Mouse (Mus musculus): ENCODE results near the gene Hnrnpa3.

Hnrnpa3 gene

DNA sequence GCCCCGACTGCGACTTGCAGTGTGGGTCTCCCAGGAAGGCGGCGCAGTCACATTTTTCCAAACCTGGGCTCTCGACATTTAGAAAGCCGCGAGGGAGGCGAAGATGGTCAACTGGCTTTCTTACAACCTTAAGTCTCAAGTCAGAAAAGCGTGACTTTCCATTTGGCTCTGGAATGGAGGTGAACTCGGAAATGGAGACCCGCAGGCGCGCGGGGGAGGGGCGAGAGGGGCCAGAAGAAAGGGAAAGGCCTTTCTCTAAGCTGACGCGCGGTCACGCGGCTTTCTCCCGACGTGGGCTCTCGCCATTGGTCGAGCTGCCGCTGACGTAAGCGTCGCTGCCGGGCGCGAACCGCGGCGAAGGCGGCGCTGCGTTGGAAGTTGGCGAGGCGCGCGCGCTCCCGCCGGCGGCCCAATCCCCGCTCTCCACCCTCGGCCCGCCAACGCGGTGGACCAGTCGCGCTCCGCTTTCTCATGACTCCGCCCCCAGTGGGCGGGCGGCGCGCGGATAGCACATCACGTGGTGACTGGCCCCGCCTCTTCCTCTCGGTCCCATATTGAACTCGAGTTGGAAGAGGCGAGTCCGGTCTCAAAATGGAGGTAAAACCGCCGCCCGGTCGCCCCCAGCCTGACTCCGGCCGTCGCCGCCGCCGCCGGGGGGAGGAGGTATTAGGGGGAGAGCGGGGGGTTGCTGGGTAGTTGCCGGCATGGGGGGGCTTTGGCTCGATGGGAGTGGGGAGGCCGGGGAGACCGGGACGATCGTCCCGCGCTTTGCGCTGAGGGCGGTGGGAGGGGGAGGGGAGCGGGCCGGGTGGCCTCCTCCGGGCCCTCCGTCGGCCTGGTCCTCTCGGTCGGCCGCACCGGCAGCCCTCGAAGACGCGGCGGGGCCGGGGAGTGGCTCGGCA is at the start of gene Hnrnpa3:
TSS of gene Hnrnpa3 (plus strand) at position 535 of the 902 bp plus-strand sequence.
- DNase-seq (ENCODE audit: low read depth, low spot score): peak; percentile 98

DNA sequence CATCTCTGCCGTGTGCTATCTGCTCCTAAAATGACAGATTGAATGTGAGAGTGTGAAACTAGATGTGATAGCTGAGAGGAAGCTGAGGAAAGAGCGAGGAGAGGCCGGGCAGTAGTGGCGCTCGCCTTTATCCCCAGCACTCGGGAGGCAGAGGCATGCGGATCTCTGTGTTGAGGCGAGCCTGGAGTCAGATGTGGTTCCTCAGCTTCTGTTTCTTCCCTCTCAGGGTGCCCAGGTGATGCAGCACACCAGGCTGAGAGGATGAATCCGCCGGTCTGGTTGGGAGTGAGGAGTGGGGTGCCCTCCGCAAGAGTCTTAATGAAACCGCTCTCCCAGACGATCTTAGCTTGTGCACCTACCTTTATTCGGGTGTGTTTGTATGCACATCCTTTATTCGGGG is 49.1 kb upstream of the Hnrnpa3 start:
- DNase-seq (ENCODE audit: low read depth, low spot score): peak; percentile 33

DNA sequence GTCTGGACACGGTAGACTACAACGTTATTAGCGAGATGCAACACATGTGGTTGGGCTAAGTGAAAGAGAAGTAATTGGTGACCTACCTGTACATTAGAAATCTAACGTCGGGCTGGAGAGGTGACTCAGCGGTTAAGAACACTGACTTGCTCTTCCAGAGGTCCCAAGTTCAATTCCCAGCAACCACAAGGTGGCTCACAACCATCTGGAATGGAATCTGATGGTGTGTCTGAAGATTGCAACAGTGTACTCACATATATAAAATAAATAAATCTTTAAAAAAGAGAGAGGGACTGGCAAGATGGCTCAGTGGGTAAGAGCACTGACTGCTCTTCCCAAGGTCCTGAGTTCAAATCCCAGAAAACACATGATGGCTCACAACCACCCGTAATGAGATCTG is 48.5 kb upstream of the Hnrnpa3 start:
- peak; percentile 35 for DNase-seq (ENCODE audit: low read depth, low spot score)

DNA sequence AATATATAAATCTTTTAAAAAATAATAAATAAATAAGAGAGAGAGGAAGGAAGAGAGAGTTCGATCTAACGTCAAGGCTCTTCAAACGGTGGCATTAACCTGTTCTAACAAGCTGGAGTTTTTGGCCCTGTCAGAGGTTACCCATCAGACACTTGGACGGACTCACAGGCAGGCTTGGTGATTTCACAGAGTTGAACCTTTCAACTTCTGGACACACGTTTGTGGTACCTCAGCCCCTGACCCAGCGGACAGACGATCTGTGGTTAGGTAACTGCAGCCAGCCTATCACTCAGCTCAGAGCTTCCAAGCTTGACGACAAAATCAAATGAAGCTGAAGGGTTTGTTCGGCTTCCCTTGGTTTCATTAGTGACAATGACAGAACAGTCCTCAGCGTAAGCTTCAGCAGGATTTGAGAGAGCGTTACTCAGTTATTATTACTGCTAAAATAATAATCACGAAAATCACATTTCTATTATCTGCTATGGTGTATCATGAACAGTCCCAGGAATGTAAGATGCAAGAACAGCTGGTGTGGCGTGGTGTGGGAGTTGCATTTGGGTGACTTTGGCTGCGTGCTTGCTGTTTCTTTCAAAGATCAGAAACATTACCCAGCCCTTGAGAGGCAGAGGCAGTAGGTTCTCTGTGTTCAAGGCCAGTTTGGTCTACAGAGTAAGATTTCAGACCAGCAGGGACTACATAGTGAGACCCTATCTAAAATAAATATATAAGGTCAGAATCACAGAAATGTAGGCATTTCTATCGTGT is 47.8 kb upstream of the Hnrnpa3 start:
- no peak for DNase-seq (ENCODE audit: low read depth, low spot score)

DNA sequence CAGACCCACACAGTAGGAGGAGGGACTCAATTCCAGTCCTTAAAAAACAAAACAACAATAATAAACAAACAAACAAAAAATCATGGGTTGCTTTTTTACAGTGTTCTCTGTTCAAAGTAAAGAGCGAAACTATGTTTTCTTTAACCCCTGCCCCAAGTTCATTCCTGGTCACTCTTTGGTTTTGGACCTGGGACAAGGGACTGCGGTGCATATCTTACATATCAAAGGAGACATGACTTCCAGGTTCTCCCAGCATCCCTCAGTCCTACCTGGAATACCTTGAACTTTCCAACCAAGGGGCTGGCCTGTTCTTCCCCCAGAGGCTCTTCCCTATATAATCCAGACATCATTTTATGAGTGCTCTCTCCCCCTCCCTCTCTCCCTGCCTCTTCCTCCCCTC is 47.1 kb upstream of the Hnrnpa3 start:
- no peak for DNase-seq (ENCODE audit: low read depth, low spot score)

DNA sequence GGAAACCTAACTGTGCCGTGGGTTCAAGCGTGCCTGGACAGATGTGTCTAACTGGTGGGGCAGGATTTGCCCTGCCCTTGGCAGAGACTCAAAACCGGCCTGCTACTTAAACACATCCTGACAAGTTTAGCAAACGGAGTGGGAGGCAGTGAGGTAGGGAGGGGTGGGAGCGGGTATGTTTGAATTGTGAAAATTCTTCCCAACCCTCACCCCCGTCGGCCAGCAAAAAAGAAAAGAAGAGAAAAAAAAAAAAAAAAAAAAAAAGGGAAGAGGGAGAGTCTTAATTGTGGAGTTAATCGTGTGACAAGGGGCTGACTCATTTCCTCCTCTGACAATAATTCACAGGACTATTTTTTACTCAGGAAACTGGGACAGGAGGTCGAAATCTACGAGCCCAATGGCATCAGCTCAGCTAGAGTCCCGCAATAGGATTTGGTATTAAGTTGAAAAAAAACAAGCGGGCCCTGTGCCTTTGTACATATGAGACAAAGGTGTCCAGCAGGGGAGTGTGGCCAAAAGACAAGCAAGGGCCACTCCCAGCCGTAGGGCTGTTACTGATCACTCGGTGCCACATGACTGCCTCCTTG is 46.0 kb upstream of the Hnrnpa3 start:
- DNase-seq (ENCODE audit: low read depth, low spot score): no peak

DNA sequence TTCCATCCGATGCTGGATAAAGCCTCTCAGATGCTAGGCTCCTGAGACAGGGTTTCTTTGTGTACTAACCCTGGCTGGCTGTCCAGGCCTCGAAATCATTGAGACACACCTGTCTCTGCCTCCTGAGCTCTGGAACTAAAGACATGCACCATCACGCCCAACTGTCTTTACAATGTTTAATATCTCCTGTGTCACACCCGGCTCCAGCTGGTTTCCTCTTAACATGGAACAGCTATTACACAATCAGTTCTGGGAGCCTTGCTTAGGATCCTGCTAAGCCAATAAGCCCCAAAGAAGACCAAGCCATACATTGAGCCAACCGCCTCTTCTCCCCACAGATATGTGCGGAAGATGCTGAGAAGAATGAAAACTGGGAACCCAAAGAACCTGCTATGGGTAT is 44.5 kb upstream of the Hnrnpa3 start:
- DNase-seq (ENCODE audit: low read depth, low spot score): no peak

DNA sequence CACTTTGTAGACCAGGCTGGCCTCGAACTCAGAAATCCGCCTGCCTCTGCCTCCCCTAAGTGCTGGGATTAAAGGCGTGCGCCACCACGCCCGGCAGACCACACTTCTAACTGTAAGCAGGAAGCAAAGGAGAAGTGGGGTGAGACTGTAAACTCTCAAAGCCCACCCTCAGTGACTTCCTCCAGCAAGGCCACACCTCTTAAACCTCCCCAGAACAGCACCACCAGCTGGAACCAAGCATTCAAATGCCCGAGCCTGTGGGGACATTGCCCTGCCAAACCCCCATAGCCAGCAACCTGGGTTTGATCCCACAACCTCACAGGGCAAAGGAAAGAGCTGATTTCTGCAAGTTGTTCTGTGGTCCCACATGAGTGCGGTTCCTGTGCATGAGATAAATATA is 42.1 kb upstream of the Hnrnpa3 start:
- peak; percentile 75 for DNase-seq (ENCODE audit: low read depth, low spot score)

DNA sequence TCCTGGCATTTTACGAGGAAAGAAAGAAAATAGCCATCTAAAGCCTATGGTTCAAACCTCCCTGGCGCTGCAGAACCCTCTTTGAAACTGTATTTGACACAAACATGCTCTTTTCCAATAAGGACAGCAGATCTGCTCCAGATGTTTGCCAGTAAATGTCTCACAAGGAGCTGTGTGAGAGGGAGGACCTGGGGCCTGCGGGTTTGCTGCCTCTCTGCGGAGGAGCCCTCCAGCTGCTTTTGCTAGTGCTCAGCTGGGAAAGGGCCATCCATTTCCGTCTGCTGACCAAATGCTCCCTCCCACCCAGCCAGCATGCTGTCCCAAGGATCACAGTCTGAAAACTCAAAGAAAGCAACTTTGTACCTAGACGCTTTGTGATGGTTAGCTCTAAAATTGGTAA is 40.3 kb upstream of the Hnrnpa3 start:
- no peak for DNase-seq (ENCODE audit: low read depth, low spot score)

DNA sequence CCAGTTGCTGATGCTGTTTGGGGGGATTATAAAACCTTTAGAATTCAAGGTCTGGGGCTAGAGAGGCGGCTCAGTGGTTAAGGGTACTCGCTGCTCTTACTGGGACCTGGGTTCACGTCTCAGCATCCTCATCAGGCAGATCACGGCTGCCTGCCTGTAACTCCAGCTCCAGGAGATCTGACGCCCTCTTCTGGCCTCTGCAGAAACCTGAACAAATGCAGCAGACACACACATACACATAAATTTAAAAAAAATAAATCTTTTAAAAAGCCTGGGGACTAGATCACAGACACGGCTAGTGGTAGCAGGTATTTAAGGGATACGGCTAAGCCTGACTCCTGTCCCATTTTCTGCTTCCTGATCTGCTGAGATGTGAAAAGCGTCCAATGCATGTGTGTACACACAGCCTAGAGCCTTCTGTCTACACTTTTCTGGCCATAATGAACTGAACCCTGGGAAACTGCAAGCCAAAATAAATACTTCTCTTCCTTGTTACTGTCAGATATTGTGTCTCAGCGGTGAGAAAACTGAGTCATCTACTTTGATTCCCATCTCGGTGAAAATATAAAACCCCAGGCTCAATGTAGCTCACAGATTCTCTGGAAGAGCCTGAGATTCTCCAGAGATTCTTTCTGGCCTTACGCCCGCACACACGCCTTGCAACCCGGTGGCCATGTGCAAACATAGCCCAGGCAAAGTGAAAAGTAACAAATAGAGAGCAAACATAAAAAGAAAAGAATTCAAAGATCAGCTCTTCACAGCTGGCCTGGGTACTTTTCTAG is 37.0 kb upstream of the Hnrnpa3 start:
- peak; percentile 47 for DNase-seq (ENCODE audit: low read depth, low spot score)

DNA sequence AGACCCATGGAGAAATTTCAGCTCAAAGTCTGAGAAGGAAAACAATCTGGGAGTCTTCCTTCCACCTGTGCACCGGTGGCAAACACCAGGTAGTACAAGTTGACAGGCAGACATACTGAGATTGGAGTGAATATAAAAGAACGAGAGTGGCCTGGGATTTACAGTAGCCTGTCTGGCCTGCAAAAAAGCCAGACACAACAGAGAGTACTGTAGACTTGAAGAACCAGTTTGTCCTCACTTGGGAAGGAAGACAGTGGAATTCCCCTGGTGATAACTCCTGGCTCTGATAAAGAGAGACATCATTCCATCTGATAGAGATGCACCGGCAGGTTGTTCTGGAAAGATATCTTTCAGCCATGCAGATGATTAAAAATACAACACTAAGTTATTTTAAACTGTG is 34.0 kb upstream of the Hnrnpa3 start:
- no peak for DNase-seq (ENCODE audit: low read depth, low spot score)

DNA sequence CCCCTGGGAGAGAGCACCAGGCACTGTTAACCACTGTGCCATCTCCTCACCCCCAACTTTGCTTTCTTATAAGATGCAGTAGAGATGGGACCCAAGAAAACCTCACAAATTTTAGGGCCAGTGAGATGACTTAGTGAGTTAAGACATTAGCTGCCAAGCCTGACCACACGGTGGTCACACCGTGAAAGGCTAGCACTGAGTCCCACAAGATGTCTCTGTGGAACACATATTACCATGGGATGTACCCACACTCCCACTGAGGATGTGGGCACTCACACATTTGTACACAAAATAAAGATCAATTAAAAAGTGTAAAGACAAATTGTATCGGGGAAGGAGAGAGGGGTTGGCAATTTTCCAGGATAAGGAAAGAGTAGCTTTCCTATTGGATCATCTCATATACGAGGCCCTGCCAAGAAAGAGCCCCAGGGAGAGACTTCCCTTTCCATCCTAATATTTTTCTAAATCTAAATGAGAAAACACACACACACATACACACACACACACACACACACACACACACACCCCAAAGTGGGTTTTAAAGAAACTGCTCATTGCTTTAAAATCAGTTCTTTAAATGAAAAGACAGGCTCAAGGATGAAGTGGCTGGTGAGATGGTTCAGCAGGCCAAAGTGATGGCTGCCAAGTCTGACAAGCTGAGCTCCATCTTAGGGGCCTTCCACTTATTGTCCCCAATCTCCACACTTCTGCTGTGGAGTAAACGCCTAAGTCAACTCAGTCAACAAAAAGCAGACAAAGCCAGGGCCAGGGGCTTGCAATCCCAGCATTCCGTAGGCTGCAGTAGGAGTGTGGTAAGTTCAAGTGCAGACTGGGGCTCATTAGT is 32.2 kb upstream of the Hnrnpa3 start:
- DNase-seq (ENCODE audit: low read depth, low spot score): no peak

DNA sequence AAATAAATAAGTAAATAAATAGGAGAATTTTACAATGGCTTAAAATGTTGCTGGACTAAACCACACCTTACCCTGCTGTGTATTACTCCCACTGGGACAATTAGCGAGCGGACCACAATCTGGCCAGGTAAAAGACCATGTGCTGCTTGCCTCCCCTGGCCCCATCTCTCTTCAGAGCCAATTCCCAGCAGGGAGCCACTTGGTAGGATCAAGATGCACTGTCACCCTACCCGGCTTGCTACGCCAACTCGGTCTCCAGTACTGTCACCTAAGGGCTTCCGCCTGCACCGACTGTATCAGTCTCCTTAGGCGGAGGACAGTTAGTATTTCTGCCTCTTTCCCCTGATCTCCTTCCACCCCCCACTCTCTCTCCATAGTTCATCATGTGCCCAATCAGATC is 30.6 kb upstream of the Hnrnpa3 start:
- DNase-seq (ENCODE audit: low read depth, low spot score): no peak

DNA sequence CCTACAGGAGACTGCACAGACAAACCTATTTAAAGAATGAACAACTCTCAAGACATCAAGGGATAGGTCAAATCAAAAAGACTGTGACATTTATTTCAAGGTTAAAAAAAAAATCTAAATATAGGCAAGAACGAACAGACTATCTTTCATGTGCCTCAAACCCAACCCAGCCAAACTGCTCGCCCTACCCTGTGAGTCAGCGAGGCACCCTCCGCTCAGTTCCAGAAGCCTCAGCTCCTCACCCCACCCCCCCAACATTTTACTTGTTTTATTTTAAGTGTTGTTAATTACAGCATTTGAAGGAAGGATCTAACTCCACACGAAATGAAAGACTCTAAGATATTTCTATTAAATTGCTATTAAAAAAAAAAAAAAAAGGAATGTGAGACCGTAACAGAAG is 27.6 kb upstream of the Hnrnpa3 start:
- no peak for DNase-seq (ENCODE audit: low read depth, low spot score)

DNA sequence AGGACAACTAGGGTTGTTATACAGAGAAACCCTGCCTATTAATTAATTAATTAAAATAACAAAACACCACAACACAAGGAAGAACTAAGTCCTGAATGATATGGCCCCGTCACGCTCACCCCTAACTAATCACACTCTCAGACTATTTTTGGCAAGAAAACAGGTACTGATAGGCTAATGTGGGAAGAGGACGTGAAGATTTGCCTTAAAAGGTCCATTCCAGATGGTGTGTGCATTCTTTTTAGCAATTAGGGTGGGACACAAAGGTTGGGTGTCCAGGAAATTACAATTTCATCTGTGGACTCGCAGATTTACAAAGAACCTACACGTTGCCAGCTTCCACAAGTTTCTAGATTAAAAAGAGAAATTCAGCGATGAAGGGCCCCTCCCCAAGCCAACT is 27.0 kb upstream of the Hnrnpa3 start:
- DNase-seq (ENCODE audit: low read depth, low spot score): no peak

DNA sequence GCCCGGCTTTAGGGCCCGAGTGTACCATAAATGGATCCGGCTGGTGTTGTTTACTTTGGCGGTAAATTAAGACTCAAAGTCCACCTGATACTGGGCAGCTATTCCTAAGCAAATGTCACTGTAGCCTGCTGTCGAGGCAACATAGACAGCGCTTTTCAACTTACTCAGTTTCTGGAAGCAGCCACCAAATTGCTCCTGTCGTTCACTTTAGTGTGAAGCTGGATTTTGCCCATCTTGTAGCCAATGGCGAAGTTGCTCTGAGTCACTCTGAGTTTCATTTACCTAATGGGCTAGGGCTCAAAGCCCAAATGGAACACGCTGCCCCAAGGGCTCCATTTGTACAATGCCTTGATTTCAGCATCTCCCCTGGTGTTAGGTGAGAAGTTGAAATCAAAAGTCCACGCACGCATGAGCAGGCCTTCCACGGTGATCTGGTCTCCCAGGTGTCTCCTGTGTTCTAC is 26.3 kb upstream of the Hnrnpa3 start:
- peak; percentile 72 for DNase-seq (ENCODE audit: low read depth, low spot score)

DNA sequence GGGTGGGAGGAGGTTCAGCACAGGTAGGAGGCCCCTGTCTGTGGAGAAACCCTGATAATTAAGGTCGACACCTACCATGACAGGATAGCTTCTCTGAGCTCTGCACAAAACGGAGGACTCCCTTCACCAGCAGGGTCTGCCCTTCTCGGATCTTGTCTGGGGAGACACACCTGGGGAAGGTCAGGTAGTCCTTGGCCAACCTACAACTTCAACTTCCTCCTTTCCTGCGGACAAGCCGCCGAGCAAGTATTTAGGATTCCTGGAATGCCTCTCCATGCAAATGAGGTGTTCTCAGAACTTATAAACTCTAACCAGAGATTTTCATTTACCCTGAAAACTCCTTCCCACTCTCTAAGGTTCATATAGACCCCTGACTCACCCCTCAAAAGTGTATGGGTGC is 25.7 kb upstream of the Hnrnpa3 start:
- peak; percentile 94 for DNase-seq (ENCODE audit: low read depth, low spot score)

DNA sequence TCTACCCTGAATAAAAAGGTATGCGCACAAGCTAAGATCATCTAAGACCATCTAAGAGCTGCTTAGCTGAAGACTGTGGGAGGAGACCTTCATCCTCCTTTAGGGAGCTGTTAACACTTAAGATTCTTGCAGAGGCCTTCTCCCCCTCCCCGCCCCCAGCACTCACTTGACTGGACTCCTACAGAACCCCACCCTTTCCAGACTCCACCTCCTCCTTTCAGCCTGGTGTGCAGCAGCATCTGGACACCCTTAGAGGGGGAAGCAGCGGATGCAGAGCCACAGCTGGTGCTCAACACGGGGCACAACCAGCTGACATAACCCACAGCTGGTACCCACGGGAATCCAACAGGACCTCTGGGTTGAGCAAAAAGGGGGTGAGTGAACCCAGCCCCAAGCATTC is 25.3 kb upstream of the Hnrnpa3 start:
- DNase-seq (ENCODE audit: low read depth, low spot score): peak; percentile 99

DNA sequence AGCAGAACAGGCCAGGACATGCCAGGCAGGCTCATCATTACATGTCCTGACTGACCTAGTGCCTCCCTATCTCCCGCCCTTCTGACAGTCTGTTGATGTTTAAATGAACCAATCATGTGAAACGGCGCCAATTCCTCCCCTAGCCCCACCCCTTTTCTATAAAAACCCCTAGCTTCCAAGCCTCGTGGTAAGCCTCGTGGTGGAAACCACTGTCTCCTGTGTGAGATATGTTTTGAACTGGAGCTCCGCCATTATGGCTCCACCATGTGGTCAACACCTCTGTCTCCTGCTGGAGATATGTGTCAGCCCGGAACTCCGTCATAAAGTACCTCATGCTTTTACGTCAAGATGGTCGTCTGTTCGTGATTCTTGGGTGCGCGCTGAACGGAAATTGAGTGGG is 24.6 kb upstream of the Hnrnpa3 start:
- DNase-seq (ENCODE audit: low read depth, low spot score): peak; percentile 80

DNA sequence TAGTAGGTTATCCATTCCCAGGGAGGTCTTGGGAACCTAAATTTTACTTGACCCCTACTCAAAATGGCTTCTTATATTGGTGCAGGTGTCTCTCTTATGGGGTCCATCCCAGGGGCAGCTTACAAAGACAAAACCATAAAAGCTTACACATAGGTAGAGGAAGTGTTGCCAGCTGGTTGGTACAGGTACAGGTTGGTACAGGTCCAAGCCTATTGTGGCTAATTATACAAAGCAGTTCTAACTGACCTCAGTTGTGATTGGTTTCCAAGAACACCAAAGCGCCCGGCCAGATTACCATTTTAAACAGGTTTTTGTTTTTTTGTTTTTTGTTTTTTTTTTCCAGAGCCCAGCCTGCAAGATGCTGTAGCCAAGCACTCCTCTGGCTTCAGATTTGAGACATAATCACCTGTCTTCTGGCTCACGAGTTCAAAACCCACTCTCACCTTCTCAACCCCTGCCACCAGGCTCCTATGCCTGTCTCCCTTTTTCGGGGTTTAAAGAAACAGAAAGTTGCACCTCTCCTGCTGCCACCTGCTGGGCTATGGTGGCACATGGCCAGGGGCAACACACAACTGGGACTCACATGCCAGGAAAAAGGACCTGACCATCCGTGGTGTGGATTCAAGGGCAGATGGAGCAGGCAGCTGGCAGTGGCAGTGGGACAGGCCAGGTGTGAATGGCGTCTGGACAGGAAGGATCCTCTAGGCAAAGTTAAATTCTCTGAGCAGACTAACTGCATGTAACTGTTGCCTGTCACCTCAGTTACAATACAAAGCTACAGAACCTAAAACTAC is 22.6 kb upstream of the Hnrnpa3 start:
- peak; percentile 41 for DNase-seq (ENCODE audit: low read depth, low spot score)
